Mouse (Mus musculus): ENCODE results near the gene Armh2.

- TF ChIP-seq POLR2A (IDR thresholded peaks at IDR 0.05; ENCODE audit: borderline replicate concordance, extremely low read depth, low read depth, low read length) = no peak
- no peak for TF ChIP-seq CTCF (IDR thresholded peaks at IDR 0.05; ENCODE audit: insufficient read depth, low read length)
Observed at GRCm38 (mm10) chr13:24741028-24741427, at the start of gene Armh2.
